ENCODE assay signal across 17 mouse cellular contexts in the genomic region with DNA sequence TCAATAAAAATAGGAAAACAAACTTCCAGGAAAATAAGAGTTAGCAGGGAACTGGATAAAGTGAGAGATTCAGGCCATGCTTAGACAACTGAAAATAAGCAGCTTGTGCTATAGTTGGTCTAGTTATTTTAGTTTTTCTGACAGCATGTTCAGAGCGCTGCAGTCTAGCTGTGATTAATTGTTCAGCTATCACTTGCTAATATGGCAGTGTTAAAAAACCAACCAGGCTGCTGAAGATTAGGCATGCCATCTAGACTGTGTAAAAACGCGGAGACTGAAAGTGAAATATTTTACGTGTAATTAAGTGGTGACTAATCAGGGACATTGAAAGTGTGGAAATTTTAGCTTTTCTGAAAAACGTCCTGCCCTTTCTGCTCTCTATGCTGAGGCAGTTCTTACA.
"Had no signal": no experiment of that assay in that cellular context is flagged by ENCODE, and none has a peak within 500 bp of the region (broad histone marks: within the 10 kb centered on the region; RNA-seq: fewer than 3 reads in every experiment).

No protein-coding gene starts in this region.

- H3K4me3 ChIP-seq: left cerebral cortex, adult 2 months; limb, embryonic 10.5 days; liver, embryonic 12.5 days; midbrain, embryonic 10.5 days; midbrain, embryonic 15.5 days; neural tube, embryonic 13.5 days had no signal

- H3K9ac ChIP-seq: liver, embryonic 12.5 days; lung, embryonic 14.5 days; midbrain, embryonic 15.5 days; neural tube, embryonic 13.5 days had no signal

- H3K4me1 ChIP-seq: limb, embryonic 10.5 days; liver, embryonic 12.5 days; midbrain, embryonic 10.5 days; midbrain, embryonic 15.5 days; neural tube, embryonic 13.5 days had no signal

- H3K4me2 ChIP-seq: liver, embryonic 12.5 days; lung, embryonic 14.5 days; midbrain, embryonic 15.5 days; neural tube, embryonic 13.5 days had no signal

- H3K9me3 ChIP-seq: limb, embryonic 10.5 days; liver, embryonic 12.5 days; midbrain, embryonic 10.5 days; midbrain, embryonic 15.5 days; neural tube, embryonic 13.5 days had no signal

- DNase-seq: kidney, adult 9 months; kidney, postnatal 10 days; kidney, postnatal 4 days; lung, embryonic 14.5 days; lung, postnatal 10 days; lung, postnatal 4 days; retina, postnatal 1 day; right cerebral cortex, postnatal 4 days; spleen, adult 18-20 months; thymus, adult 2 months; thymus, postnatal 25 days had no signal

- H3K27me3 ChIP-seq: liver, embryonic 12.5 days; midbrain, embryonic 15.5 days; neural tube, embryonic 13.5 days had no signal

- H3K36me3 ChIP-seq: limb, embryonic 10.5 days; liver, embryonic 12.5 days; midbrain, embryonic 10.5 days; midbrain, embryonic 15.5 days; neural tube, embryonic 13.5 days had no signal

- H3K27ac ChIP-seq: left cerebral cortex, adult 2 months; limb, embryonic 10.5 days; liver, embryonic 12.5 days; midbrain, embryonic 10.5 days; midbrain, embryonic 15.5 days; neural tube, embryonic 13.5 days had no signal

- ATAC-seq: liver, embryonic 12.5 days; midbrain, embryonic 15.5 days had no signal
